Mouse (Mus musculus): ENCODE measurements around the gene Slc23a2. TPM values are rescaled to one million over a fixed set of nuclear protein-coding genes. Genes with fewer than 3 reads are reported as not detected.
A peak's percentile ranks its signal among the peaks of the same experiment; 100 is the strongest.

Slc23a2 gene
- polyA plus RNA-seq, 1 experiment from 2014 or later = 18.5 TPM

DNA sequence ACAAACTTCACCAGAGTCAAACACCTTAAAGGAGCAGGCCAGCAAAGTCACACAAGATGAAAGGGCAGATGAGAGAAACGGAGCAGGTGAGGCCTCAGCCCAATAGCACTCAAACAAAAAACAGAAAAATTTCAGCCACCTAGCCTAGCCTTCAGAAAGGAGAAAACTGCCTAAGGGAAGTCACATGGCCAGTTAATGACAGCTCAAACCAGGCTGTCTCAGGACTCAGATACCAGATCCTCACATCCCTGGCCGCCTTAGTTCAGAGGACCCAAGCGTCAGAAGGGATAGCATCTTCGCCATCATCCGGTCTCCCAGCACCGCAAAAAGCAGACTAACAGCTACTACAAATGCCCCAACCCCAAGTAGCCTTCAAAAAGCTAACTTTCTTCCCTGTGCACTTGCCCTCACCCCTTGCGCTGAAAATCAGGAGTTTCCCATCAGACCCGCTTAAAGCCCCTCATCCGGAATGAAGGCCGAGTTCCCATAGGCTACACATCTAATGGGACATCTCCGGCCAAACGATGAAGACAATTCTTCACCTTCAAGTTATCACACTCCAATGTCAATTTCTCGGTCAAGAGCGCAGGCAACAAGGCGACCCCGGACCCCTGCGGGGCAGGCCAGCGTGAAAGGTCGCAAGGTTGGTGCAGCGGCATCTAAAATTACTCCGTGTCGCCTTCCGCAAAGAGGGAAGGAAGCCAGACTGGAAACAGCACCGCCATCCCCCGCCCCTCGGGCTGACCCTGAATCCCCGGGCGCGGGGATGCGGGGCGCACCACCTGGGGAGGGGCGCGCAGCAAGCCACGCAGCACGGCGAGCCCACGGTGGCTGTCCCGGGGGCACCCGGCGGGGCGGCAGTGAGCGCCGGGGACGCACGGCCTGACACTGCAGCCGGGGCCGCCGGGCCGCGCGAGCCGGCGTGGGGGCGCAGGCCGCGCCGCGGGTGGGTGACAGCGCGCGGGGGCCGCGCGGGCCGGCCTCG, 673 bp downstream of the Slc23a2 start:
- peak overlapping the region; percentile 94 for H3K4me2 ChIP-seq (ENCODE audit: low read depth, low read length)
- H3K4me3 ChIP-seq (ENCODE audit: low read depth, low read length) = peak overlapping the region; percentile 83
- H3K4me1 ChIP-seq (ENCODE audit: control insufficient read depth, insufficient read depth, low read length) = no peaks in the 10 kb centered on the region; the same call in 1 of the 2 replicates
- ATAC-seq (ENCODE audit: low read depth) (no peak; the same call in 1 of the 2 replicates), DNase-seq (ENCODE audit: low spot score) (no peak)
- no peak overlapping the region; the same call in 1 of the 2 replicates for H3K27ac ChIP-seq (replicated peaks; ENCODE audit: low read depth, low read length)
- 6% methylated on average over 28 of the region's 66 CpGs for WGBS
- H3K9ac ChIP-seq (ENCODE audit: low read depth, low read length) = peak overlapping the region; percentile 77
- 0 out of 2 replicates have a peak, but pooled peaks cover 5% of the 10 kb centered on the region for H3K36me3 ChIP-seq (ENCODE audit: control insufficient read depth, insufficient read depth, low read length)
- H3K27me3 ChIP-seq (replicated peaks; ENCODE audit: control insufficient read depth, insufficient read depth, low read length) = peaks cover 9% of the 10 kb centered on the region
- no peaks in the 10 kb centered on the region for H3K9me3 ChIP-seq (ENCODE audit: control insufficient read depth, low read length)

GRCm38 (mm10) chr2:132142606-132143005, 2.3 kb downstream of the Slc23a2 start:
- ATAC-seq (ENCODE audit: low read depth) (no peak), DNase-seq (ENCODE audit: low spot score) (no peak)
- Histone ChIP-seq H3K4me3 (ENCODE audit: low read depth, low read length) (no peak overlapping the region), H3K27me3 (replicated peaks; ENCODE audit: control insufficient read depth, insufficient read depth, low read length) (peaks cover 9% of the 10 kb centered on the region), H3K27ac (replicated peaks; ENCODE audit: low read depth, low read length) (no peak overlapping the region), H3K36me3 (ENCODE audit: control insufficient read depth, insufficient read depth, low read length) (0 out of 2 replicates have a peak, but pooled peaks cover 5% of the 10 kb centered on the region), H3K4me1 (ENCODE audit: control insufficient read depth, insufficient read depth, low read length) (no peaks in the 10 kb centered on the region; the same call in 1 of the 2 replicates), H3K9me3 (ENCODE audit: control insufficient read depth, low read length) (no peaks in the 10 kb centered on the region), H3K4me2 (ENCODE audit: low read depth, low read length) (no peak overlapping the region), H3K9ac (ENCODE audit: low read depth, low read length) (no peak overlapping the region)
- 81% methylated on average over 8 of the region's 8 CpGs for WGBS

DNA sequence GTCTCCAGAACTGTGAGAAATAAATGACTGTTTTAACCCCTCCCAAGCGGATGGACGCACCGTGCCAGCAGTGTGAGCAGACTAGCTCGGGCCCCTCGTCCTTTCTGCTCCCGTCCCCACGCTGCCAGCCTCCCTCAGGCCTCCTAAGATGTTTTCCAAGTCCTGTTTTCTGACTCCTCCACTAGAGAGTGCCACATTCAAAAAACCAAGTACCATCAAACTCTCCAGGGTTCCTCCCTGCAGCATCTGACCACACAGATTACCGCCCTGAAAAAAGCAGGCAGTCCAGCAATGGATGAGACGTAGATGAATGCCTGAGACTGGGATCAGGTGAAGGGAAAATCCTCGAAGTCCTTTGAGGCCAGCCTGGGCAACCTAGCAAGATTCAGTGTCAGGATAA, 4.4 kb downstream of the Slc23a2 start:
- H3K4me1 ChIP-seq (ENCODE audit: control insufficient read depth, insufficient read depth, low read length) = no peaks in the 10 kb centered on the region; the same call in 1 of the 2 replicates
- no peak overlapping the region for H3K27ac ChIP-seq (replicated peaks; ENCODE audit: low read depth, low read length)
- ATAC-seq (ENCODE audit: low read depth) (no peak), DNase-seq (ENCODE audit: low spot score) (no peak)
- H3K27me3 ChIP-seq (replicated peaks; ENCODE audit: control insufficient read depth, insufficient read depth, low read length) = peaks cover 4% of the 10 kb centered on the region; the same call in 1 of the 2 replicates
- WGBS = 77% methylated on average over 10 of the region's 10 CpGs
- no peak overlapping the region for H3K9ac ChIP-seq (ENCODE audit: low read depth, low read length)
- H3K36me3 ChIP-seq (ENCODE audit: control insufficient read depth, insufficient read depth, low read length) = 0 out of 2 replicates have a peak, but pooled peaks cover 5% of the 10 kb centered on the region
- no peak overlapping the region for H3K4me3 ChIP-seq (ENCODE audit: low read depth, low read length)
- no peak overlapping the region for H3K4me2 ChIP-seq (ENCODE audit: low read depth, low read length)
- H3K9me3 ChIP-seq (ENCODE audit: control insufficient read depth, low read length) = no peaks in the 10 kb centered on the region

DNA sequence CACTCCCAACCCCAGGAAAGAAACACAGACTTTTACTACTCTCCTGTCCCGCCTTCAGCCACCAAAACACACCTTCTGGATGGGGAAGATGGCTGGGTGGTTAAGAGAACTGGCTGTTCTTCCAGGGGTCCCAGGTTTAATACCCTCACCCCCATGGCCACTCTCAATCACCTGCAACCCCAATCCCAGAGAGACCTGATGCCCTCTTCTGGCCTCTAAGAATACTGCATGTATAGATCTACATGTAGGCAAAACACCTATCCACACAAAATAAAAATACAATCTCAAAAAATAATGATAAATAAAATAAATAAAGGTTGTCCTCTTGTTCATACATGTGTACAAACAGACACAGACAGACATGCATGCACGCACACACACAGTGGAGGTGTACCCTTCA, 5.8 kb downstream of the Slc23a2 start:
- H3K27ac ChIP-seq (replicated peaks; ENCODE audit: low read depth, low read length) = no peak overlapping the region
- ATAC-seq (ENCODE audit: low read depth) (no peak), DNase-seq (ENCODE audit: low spot score) (no peak)
- H3K9ac ChIP-seq (ENCODE audit: low read depth, low read length) = no peak overlapping the region
- H3K4me3 ChIP-seq (ENCODE audit: low read depth, low read length) = no peak overlapping the region
- no peaks in the 10 kb centered on the region for H3K27me3 ChIP-seq (replicated peaks; ENCODE audit: control insufficient read depth, insufficient read depth, low read length)
- H3K9me3 ChIP-seq (ENCODE audit: control insufficient read depth, low read length) = no peaks in the 10 kb centered on the region
- WGBS = 90% methylated on average over 2 of the region's 2 CpGs
- H3K4me1 ChIP-seq (ENCODE audit: control insufficient read depth, insufficient read depth, low read length) = peaks cover 3% of the 10 kb centered on the region; the same call in 1 of the 2 replicates
- 0 out of 2 replicates have a peak, but pooled peaks cover 5% of the 10 kb centered on the region for H3K36me3 ChIP-seq (ENCODE audit: control insufficient read depth, insufficient read depth, low read length)
- no peak overlapping the region for H3K4me2 ChIP-seq (ENCODE audit: low read depth, low read length)

- ATAC-seq (ENCODE audit: low read depth) = no peak
- H3K4me3 ChIP-seq (ENCODE audit: low read depth, low read length) = no peak overlapping the region
Measured at GRCm38 (mm10) chr2:132135876-132136637, 8.9 kb downstream of the Slc23a2 start.

GRCm38 (mm10) chr2:132134758-132135157, 10.2 kb downstream of the Slc23a2 start:
- peaks cover 18% of the 10 kb centered on the region; the same call in 1 of the 2 replicates for H3K4me1 ChIP-seq (ENCODE audit: control insufficient read depth, insufficient read depth, low read length)
- no peak overlapping the region for H3K9ac ChIP-seq (ENCODE audit: low read depth, low read length)
- no peaks in the 10 kb centered on the region for H3K36me3 ChIP-seq (ENCODE audit: control insufficient read depth, insufficient read depth, low read length)
- ATAC-seq (ENCODE audit: low read depth) (no peak), DNase-seq (ENCODE audit: low spot score) (no peak)
- H3K27ac ChIP-seq (replicated peaks; ENCODE audit: low read depth, low read length) = no peak overlapping the region
- no peaks in the 10 kb centered on the region for H3K9me3 ChIP-seq (ENCODE audit: control insufficient read depth, low read length)
- H3K4me2 ChIP-seq (ENCODE audit: low read depth, low read length) = no peak overlapping the region
- no peak overlapping the region for H3K4me3 ChIP-seq (ENCODE audit: low read depth, low read length)
- 76% methylated on average over 4 of the region's 4 CpGs for WGBS
- H3K27me3 ChIP-seq (replicated peaks; ENCODE audit: control insufficient read depth, insufficient read depth, low read length) = no peaks in the 10 kb centered on the region

More at GRCm38 (mm10) chr2:132135876-132136637, 8.9 kb downstream of the Slc23a2 start:
- H3K27me3 ChIP-seq (replicated peaks; ENCODE audit: control insufficient read depth, insufficient read depth, low read length) = no peaks in the 10 kb centered on the region
- no peaks in the 10 kb centered on the region for H3K9me3 ChIP-seq (ENCODE audit: control insufficient read depth, low read length)
- no peak overlapping the region for H3K27ac ChIP-seq (replicated peaks; ENCODE audit: low read depth, low read length)
- H3K9ac ChIP-seq (ENCODE audit: low read depth, low read length) = no peak overlapping the region
- H3K4me1 ChIP-seq (ENCODE audit: control insufficient read depth, insufficient read depth, low read length) = peaks cover 16% of the 10 kb centered on the region; the same call in 1 of the 2 replicates
- H3K36me3 ChIP-seq (ENCODE audit: control insufficient read depth, insufficient read depth, low read length) = no peaks in the 10 kb centered on the region
- no peak for DNase-seq (ENCODE audit: low spot score)
- WGBS = 90% methylated on average over 8 of the region's 8 CpGs
- no peak overlapping the region for H3K4me2 ChIP-seq (ENCODE audit: low read depth, low read length)

- no peak overlapping the region for H3K4me2 ChIP-seq (ENCODE audit: low read depth, low read length)
- no peak overlapping the region for H3K27ac ChIP-seq (replicated peaks; ENCODE audit: low read depth, low read length)
- H3K27me3 ChIP-seq (replicated peaks; ENCODE audit: control insufficient read depth, insufficient read depth, low read length) = no peaks in the 10 kb centered on the region
- no peak overlapping the region for H3K4me3 ChIP-seq (ENCODE audit: low read depth, low read length)
- no peaks in the 10 kb centered on the region for H3K9me3 ChIP-seq (ENCODE audit: control insufficient read depth, low read length)
- no peaks in the 10 kb centered on the region for H3K36me3 ChIP-seq (ENCODE audit: control insufficient read depth, insufficient read depth, low read length)
- H3K4me1 ChIP-seq (ENCODE audit: control insufficient read depth, insufficient read depth, low read length) = peaks cover 18% of the 10 kb centered on the region; the same call in 1 of the 2 replicates
- DNase-seq (ENCODE audit: low spot score) = no peak
- 32% methylated on average over 2 of the region's 2 CpGs for WGBS
- no peak for ATAC-seq (ENCODE audit: low read depth)
- no peak overlapping the region for H3K9ac ChIP-seq (ENCODE audit: low read depth, low read length)
Measured at GRCm38 (mm10) chr2:132133436-132133835, 11.5 kb downstream of the Slc23a2 start.

DNA sequence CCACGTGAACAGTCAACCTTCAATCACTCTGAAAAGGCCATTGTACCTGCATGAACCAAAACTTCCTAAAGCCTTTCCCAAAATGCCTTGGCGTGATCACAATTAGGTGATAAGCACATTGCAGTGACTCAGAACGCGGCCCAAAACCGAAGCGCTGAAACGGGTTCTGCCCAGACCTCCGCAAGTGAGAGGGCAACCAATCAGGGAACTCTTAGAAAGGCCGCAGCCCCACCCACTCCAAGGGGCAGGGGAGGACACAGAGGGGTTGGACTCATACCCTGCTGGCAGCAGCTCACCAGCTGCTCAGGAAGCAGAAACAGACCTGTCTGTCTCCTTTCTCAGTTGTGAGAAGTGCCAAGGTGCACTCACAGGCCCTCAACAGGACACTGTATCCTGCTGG, 13.6 kb downstream of the Slc23a2 start:
- ATAC-seq (ENCODE audit: low read depth) (peak; percentile 83), DNase-seq (ENCODE audit: low spot score) (peak; percentile 60)
- 4% methylated on average over 9 of the region's 9 CpGs for WGBS
- H3K4me1 ChIP-seq (ENCODE audit: control insufficient read depth, insufficient read depth, low read length) = peaks cover 18% of the 10 kb centered on the region; the same call in 1 of the 2 replicates
- H3K4me2 ChIP-seq (ENCODE audit: low read depth, low read length) = peak overlapping the region; percentile 49
- H3K27me3 ChIP-seq (replicated peaks; ENCODE audit: control insufficient read depth, insufficient read depth, low read length) = no peaks in the 10 kb centered on the region
- no peaks in the 10 kb centered on the region for H3K9me3 ChIP-seq (ENCODE audit: control insufficient read depth, low read length)
- no peak overlapping the region for H3K27ac ChIP-seq (replicated peaks; ENCODE audit: low read depth, low read length)
- no peaks in the 10 kb centered on the region for H3K36me3 ChIP-seq (ENCODE audit: control insufficient read depth, insufficient read depth, low read length)
- peak overlapping the region; percentile 38; the same call in 1 of the 2 replicates for H3K9ac ChIP-seq (ENCODE audit: low read depth, low read length)
- H3K4me3 ChIP-seq (ENCODE audit: low read depth, low read length) = peak overlapping the region; percentile 15; the same call in 1 of the 2 replicates

All from embryonic facial prominence, embryonic 14.5 days (tissue).